Mouse (Mus musculus) cortical plate, adult 2 months (tissue): Measurements from ENCODE around the gene Zar1.
"Not testable (repeated sequence)": the region's sequence is repeated elsewhere in the genome, so short reads cannot be mapped to it uniquely, and the experiment has no call there.

Experiments used
- CTCF ChIP-seq: fragments of 200-500 bp; IDR thresholded peaks from 2 replicates; pipeline ENCODE4 v1.5.1; 2011; ENCODE audit warnings: mild to moderate bottlenecking, control low read depth, low read length; ENCODE audit not compliant: insufficient read depth; ENCODE audit errors: extremely low read depth
- POLR2A ChIP-seq: fragments of 200-500 bp; IDR thresholded peaks from 2 replicates; pipeline ENCODE4 v1.6.1; 2011; ENCODE audit warnings: mild to moderate bottlenecking, low read length, control low read depth; ENCODE audit not compliant: insufficient read depth; ENCODE audit errors: extremely low read depth

DNA sequence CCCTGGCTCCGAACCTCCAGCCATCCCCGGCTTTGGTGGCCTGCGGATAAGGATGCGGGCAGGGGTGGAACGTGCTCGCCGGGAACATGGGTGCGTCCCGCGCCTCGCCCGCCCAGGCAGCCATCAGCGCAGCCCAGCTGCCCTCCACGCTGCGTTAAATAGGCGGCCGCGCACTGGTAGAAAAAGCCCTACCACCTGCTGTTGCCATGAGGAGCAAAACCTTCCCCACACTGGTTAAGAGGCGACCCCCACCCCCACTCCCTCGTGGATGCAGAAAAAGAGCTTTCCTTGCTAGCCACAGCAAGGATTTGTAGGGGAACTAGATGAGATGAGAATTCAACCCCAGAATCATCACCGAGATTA is at the start of gene Zar1:
- not testable (repeated sequence) for TF ChIP-seq CTCF, POLR2A
